Mouse (Mus musculus): ENCODE data around the gene Fbxl18. TPM values are rescaled to one million over a fixed set of nuclear protein-coding genes. Genes with fewer than 3 reads are reported as not detected.
A peak's percentile ranks its signal among the peaks of the same experiment; 100 is the strongest.

Fbxl18 gene
- polyA plus RNA-seq, 1 experiment from 2014 or later: 22.5 TPM

DNA sequence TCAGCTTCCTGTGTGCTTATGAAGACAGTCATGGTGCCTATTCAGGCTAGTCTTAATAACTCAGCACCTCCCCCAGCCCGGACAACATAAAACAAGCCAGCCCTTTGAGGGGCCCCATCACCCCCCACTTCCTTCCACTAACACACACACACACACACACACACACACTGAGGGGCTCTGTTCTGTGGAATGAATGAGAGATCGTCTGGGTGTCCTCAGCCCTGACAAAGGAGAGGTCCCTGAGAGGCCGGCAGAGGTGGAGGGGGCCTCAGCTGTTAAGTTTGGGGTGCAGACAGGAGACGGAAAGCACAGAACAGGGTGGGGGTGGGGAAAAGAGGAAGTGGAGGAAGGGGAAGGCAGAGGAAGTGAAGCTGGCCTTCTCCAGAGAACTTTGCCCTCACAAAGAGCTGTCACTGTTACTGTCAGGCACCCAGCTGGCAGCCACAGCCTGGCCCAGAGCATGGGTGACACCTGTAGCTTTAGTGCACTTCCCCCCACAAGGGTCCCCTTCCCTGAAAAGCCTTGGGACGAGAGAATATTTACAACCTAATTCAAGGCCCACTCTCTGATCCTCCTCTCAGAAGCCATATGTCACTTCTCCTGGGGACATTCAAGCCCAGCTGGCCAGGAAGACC lies 13.8 kb upstream of the Fbxl18 start:
- no peak for ATAC-seq (ENCODE audit: low read depth)
- no peaks in the 10 kb centered on the region for H3K9me3 ChIP-seq (ENCODE audit: control insufficient read depth, low read length)
- peaks cover 15% of the 10 kb centered on the region for H3K36me3 ChIP-seq (ENCODE audit: control insufficient read depth, insufficient read depth, low read length)
- no peak overlapping the region for H3K4me2 ChIP-seq (ENCODE audit: low read depth, low read length)
- peaks cover 25% of the 10 kb centered on the region for H3K4me1 ChIP-seq (ENCODE audit: control insufficient read depth, insufficient read depth, low read length)
- no peak overlapping the region for H3K9ac ChIP-seq (replicated peaks; ENCODE audit: low read depth, low read length)
- WGBS: 22% methylated on average over 5 of the region's 5 CpGs
- H3K4me3 ChIP-seq (ENCODE audit: low read depth, low read length): no peak overlapping the region
- H3K27me3 ChIP-seq (ENCODE audit: control insufficient read depth, insufficient read depth, low read length): peaks cover 3% of the 10 kb centered on the region; the same call in 1 of the 2 replicates
- H3K27ac ChIP-seq (ENCODE audit: low read depth, low read length): peak overlapping the region; percentile 67; the same call in 1 of the 2 replicates

- H3K4me3 ChIP-seq (ENCODE audit: low read depth, low read length): 0 out of 2 replicates have a peak overlapping the region, but pooled peaks have one; percentile 89
- 74% methylated on average over 5 of the region's 5 CpGs for WGBS
Observed at GRCm38 (mm10) chr5:142907803-142908559, 12.8 kb upstream of the Fbxl18 start.

GRCm38 (mm10) chr5:142907048-142907802 lies 12.0 kb upstream of the Fbxl18 start:
- H3K27me3 ChIP-seq (ENCODE audit: control insufficient read depth, insufficient read depth, low read length): peaks cover 3% of the 10 kb centered on the region; the same call in 1 of the 2 replicates
- peak overlapping the region; percentile 89 for H3K4me3 ChIP-seq (ENCODE audit: low read depth, low read length)
- peak overlapping the region; percentile 93 for H3K4me2 ChIP-seq (ENCODE audit: low read depth, low read length)
- 14% methylated on average over 14 of the region's 14 CpGs for WGBS
- no peaks in the 10 kb centered on the region for H3K9me3 ChIP-seq (ENCODE audit: control insufficient read depth, low read length)
- peaks cover 38% of the 10 kb centered on the region for H3K4me1 ChIP-seq (ENCODE audit: control insufficient read depth, insufficient read depth, low read length)
- peak overlapping the region; percentile 100 for H3K27ac ChIP-seq (ENCODE audit: low read depth, low read length)
- peak overlapping the region; percentile 74 for H3K9ac ChIP-seq (replicated peaks; ENCODE audit: low read depth, low read length)
- ATAC-seq (ENCODE audit: low read depth): peak; percentile 16; the same call in 1 of the 2 replicates
- peaks cover 32% of the 10 kb centered on the region for H3K36me3 ChIP-seq (ENCODE audit: control insufficient read depth, insufficient read depth, low read length)

More at GRCm38 (mm10) chr5:142907803-142908559, 12.8 kb upstream of the Fbxl18 start:
- Histone ChIP-seq H3K27ac (ENCODE audit: low read depth, low read length) (peak overlapping the region; percentile 100), H3K36me3 (ENCODE audit: control insufficient read depth, insufficient read depth, low read length) (peaks cover 25% of the 10 kb centered on the region), H3K4me2 (ENCODE audit: low read depth, low read length) (peak overlapping the region; percentile 93), H3K9ac (replicated peaks; ENCODE audit: low read depth, low read length) (peak overlapping the region; percentile 74; the same call in 1 of the 2 replicates), H3K4me1 (ENCODE audit: control insufficient read depth, insufficient read depth, low read length) (peaks cover 33% of the 10 kb centered on the region), H3K9me3 (ENCODE audit: control insufficient read depth, low read length) (no peaks in the 10 kb centered on the region), H3K27me3 (ENCODE audit: control insufficient read depth, insufficient read depth, low read length) (peaks cover 3% of the 10 kb centered on the region; the same call in 1 of the 2 replicates)
- ATAC-seq (ENCODE audit: low read depth): no peak

GRCm38 (mm10) chr5:142906532-142907047 lies 11.4 kb upstream of the Fbxl18 start, which contains the start of gene Actb:
TSS of gene Actb (minus strand) at chr5:142906754.
- Histone ChIP-seq H3K9me3 (ENCODE audit: control insufficient read depth, low read length) (no peaks in the 10 kb centered on the region), H3K27ac (ENCODE audit: low read depth, low read length) (peak within 1 kb of the TSS; percentile 100), H3K36me3 (ENCODE audit: control insufficient read depth, insufficient read depth, low read length) (peaks cover 39% of the 10 kb centered on the region), H3K4me3 (ENCODE audit: low read depth, low read length) (peak within 1 kb of the TSS; percentile 89), H3K9ac (replicated peaks; ENCODE audit: low read depth, low read length) (peak within 1 kb of the TSS; percentile 100), H3K4me2 (ENCODE audit: low read depth, low read length) (peak within 1 kb of the TSS; percentile 93), H3K4me1 (ENCODE audit: control insufficient read depth, insufficient read depth, low read length) (peaks cover 38% of the 10 kb centered on the region), H3K27me3 (ENCODE audit: control insufficient read depth, insufficient read depth, low read length) (peaks cover 3% of the 10 kb centered on the region; the same call in 1 of the 2 replicates)
- peak; percentile 81 for ATAC-seq (ENCODE audit: low read depth)
- under 1% methylated on average over 41 of the region's 41 CpGs for WGBS

GRCm38 (mm10) chr5:142905725-142906531 lies 10.7 kb upstream of the Fbxl18 start:
- Histone ChIP-seq H3K9me3 (ENCODE audit: control insufficient read depth, low read length) (no peaks in the 10 kb centered on the region), H3K4me3 (ENCODE audit: low read depth, low read length) (peak overlapping the region; percentile 89), H3K36me3 (ENCODE audit: control insufficient read depth, insufficient read depth, low read length) (peaks cover 44% of the 10 kb centered on the region), H3K9ac (replicated peaks; ENCODE audit: low read depth, low read length) (peak overlapping the region; percentile 100), H3K27ac (ENCODE audit: low read depth, low read length) (peak overlapping the region; percentile 100), H3K4me1 (ENCODE audit: control insufficient read depth, insufficient read depth, low read length) (peaks cover 38% of the 10 kb centered on the region), H3K27me3 (ENCODE audit: control insufficient read depth, insufficient read depth, low read length) (peaks cover 3% of the 10 kb centered on the region; the same call in 1 of the 2 replicates), H3K4me2 (ENCODE audit: low read depth, low read length) (peak overlapping the region; percentile 71)
- ATAC-seq (ENCODE audit: low read depth): peak; percentile 83
- under 1% methylated on average over 79 of the region's 84 CpGs for WGBS

GRCm38 (mm10) chr5:142905038-142905695 lies 9.9 kb upstream of the Fbxl18 start:
- 5% methylated on average over 27 of the region's 27 CpGs for WGBS
- peaks cover 3% of the 10 kb centered on the region; the same call in 1 of the 2 replicates for H3K27me3 ChIP-seq (ENCODE audit: control insufficient read depth, insufficient read depth, low read length)
- H3K9me3 ChIP-seq (ENCODE audit: control insufficient read depth, low read length): no peaks in the 10 kb centered on the region
- H3K4me3 ChIP-seq (ENCODE audit: low read depth, low read length): peak overlapping the region; percentile 89
- H3K36me3 ChIP-seq (ENCODE audit: control insufficient read depth, insufficient read depth, low read length): peaks cover 48% of the 10 kb centered on the region
- H3K9ac ChIP-seq (replicated peaks; ENCODE audit: low read depth, low read length): peak overlapping the region; percentile 100
- H3K4me1 ChIP-seq (ENCODE audit: control insufficient read depth, insufficient read depth, low read length): peaks cover 38% of the 10 kb centered on the region
- peak overlapping the region; percentile 71 for H3K4me2 ChIP-seq (ENCODE audit: low read depth, low read length)
- no peak; the same call in none of the 2 replicates for ATAC-seq (ENCODE audit: low read depth)
- peak overlapping the region; percentile 100 for H3K27ac ChIP-seq (ENCODE audit: low read depth, low read length)

GRCm38 (mm10) chr5:142904208-142905037 lies 9.2 kb upstream of the Fbxl18 start:
- Histone ChIP-seq H3K27ac (ENCODE audit: low read depth, low read length) (peak overlapping the region; percentile 100), H3K4me2 (ENCODE audit: low read depth, low read length) (peak overlapping the region; percentile 71), H3K27me3 (ENCODE audit: control insufficient read depth, insufficient read depth, low read length) (peaks cover 3% of the 10 kb centered on the region; the same call in 1 of the 2 replicates), H3K4me3 (ENCODE audit: low read depth, low read length) (peak overlapping the region; percentile 89), H3K9ac (replicated peaks; ENCODE audit: low read depth, low read length) (peak overlapping the region; percentile 100), H3K9me3 (ENCODE audit: control insufficient read depth, low read length) (no peaks in the 10 kb centered on the region), H3K4me1 (ENCODE audit: control insufficient read depth, insufficient read depth, low read length) (peaks cover 33% of the 10 kb centered on the region), H3K36me3 (ENCODE audit: control insufficient read depth, insufficient read depth, low read length) (peaks cover 55% of the 10 kb centered on the region)
- WGBS: 81% methylated on average over 19 of the region's 19 CpGs
- ATAC-seq (ENCODE audit: low read depth): no peak
